Mouse (Mus musculus) cerebellum, adult 11-12 months (tissue): ENCODE results near the gene Nphs1.
"Not testable (repeated sequence)": the region's sequence is repeated elsewhere in the genome, so short reads cannot be mapped to it uniquely, and the experiment has no call there.

Experiments
- DNase-seq: peaks from one replicate; pipeline ENCODE4 v3.0.0; 2022

Nphs1 gene

DNA sequence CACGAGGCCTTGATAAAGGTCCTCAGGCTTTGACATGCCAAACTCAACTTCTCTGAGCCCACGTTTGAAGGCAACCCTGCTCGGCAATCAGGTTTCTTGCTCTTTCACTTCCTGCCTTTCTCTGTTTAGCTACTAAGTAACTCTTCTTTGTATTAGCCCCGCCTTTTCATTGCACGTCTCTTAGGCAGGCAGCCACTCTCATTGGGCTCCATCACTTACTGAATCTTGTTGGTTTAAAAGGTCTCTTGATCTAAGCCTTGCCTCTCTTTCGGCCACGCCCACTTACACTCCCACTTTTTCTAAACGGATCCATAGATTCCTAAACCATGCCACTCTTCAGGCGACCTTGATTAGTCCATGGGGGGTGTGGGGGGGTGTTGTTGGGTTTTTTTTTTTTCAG lies 14.4 kb upstream of the Nphs1 start:
- DNase-seq = peak; percentile 39

GRCm38 (mm10) chr7:30444154-30444970 lies 13.8 kb upstream of the Nphs1 start:
- DNase-seq = peak; percentile 66

- DNase-seq = peak; percentile 82
Measured at GRCm38 (mm10) chr7:30444971-30445751, 13.0 kb upstream of the Nphs1 start, which contains the start of gene Aplp1. Gene Aplp1 (minus strand): TSS chr7:30445535.

- DNase-seq = no peak
Measured at GRCm38 (mm10) chr7:30450241-30450640, 7.9 kb upstream of the Nphs1 start.

- no peak for DNase-seq
Measured at GRCm38 (mm10) chr7:30453327-30453726, 4.8 kb upstream of the Nphs1 start.

DNA sequence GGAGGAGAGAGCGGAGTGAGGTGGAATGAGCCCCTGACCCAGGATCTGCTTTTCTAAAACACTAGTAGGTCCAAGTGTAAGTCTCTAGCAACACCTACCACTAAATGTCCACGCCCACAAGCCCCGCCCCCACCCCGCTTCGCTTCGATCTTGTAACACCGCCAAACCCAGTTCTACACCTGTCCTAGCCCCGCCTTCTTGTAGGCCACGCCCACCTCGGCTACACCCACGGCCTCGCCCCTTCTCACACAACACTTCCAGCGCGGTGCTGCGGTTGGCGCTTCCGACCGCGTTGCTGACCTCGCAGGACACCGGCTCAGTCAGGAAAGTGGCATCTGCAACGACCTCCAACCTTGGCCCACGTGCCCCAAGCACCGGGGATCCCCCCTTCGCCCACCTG lies 4.3 kb upstream of the Nphs1 start:
- DNase-seq = no peak

DNA sequence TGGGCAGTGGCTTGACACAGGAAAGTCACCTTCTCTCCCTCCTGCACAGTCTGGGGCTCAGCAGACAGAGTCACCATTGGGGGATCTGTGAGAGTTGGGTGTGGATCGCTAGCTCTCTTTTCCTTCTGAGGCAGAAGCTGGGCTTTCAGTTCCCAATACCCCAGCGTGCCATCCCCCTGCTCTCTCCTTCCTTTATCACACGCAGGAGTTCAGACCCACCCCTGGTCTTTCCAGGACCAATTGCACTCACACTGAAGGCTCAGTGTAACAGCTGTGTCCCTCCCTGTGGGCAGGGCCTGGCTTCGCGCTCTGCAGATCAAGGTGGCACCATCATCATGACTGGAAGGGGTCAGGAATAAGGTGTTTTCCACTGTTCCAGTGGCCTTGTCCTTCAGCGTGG lies 3.9 kb upstream of the Nphs1 start:
- no peak for DNase-seq

DNA sequence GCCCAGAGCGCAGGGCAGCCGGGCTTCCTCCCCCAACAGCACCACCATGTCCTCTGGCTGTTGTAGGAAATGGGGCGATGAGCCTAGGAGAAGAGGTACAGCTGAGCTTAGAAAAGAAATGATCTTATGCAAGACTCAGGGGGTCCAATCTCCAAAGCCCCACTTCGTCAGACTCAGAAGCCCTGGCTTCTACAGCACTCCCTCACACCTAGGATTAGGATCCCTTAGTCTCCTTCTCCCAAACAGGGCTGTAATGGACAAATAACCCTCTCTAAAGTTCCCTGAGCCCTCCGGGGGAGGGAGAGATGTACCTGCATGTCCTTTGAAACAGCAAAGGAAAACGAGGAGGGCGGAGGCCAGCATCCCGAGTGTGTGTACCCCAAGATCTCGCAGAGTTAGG lies 1.6 kb upstream of the Nphs1 start:
- DNase-seq = no peak

DNA sequence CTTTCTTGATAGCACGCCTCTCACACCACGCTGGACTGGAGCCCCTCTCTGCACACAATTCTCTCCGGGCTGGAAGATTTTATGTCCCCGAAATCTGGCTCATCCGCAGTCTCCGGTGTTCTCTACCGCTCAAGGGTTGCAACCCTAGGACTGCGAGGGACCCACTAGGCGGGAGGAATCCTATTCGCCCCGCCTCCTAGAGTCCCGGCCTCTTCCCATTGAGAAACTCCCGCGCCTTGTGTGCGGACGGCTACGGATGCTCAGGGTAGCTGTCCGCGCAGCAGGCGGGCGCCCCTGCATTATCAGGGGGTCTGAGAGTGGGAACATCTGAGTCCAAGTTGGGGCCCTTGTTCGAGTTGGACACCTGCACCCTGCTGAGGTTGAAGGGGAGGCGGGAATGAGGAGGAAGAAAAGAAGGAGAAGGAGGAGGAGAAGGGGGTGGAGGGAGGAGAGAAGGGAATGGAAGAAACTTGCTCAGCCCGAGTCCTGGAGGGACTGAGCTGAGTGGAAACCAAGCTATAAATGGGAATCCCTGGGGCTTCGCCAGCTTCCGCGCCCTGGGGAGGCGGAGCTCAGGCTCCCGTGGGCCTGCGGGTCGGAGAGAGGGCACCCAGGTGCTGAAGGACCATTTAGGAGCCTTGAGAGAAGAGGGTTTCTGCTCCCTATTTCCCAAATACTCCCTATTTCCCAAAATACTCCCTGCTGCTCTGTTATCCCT lies 1.0 kb upstream of the Nphs1 start:
- DNase-seq = peak; percentile 4

DNA sequence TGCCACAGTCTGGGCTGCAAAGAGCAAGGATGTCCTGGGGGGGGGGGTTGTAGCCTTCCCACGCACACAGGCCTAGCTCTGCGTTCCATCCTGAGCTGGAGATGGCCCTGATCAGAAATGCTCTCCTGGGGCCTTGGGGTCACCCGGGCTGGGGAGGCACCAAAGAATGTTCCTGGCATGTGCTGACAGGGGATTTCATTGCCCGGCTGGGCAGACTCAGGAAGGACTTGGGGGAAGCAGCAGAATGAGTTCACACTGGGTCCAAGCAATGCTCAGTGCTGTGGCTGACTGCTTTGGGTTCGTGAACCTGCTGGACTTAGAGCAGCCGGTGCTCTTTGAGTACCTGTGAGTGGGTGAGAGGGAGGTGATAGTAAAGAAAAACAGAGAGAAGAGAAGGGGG lies 1.4 kb downstream of the Nphs1 start:
- no peak for DNase-seq

DNA sequence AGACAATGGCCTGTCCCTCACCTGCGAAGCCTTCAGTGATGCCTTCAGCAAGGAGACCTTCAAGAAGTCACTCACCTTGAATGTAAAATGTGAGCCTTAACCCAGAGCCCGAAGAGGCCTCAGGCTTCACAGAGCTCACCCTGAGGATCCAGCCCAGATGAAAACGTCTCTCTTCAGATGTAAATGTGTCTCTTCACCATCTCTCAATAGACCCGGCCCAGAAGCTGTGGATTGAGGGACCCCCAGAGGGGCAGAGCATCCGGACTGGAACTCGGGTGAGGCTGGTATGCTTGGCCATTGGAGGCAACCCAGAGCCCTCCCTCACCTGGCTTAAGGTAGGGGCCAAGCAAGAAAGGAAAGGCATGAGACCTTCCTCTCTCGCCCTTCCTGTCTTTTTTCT lies 5.5 kb downstream of the Nphs1 start:
- DNase-seq = no peak

DNA sequence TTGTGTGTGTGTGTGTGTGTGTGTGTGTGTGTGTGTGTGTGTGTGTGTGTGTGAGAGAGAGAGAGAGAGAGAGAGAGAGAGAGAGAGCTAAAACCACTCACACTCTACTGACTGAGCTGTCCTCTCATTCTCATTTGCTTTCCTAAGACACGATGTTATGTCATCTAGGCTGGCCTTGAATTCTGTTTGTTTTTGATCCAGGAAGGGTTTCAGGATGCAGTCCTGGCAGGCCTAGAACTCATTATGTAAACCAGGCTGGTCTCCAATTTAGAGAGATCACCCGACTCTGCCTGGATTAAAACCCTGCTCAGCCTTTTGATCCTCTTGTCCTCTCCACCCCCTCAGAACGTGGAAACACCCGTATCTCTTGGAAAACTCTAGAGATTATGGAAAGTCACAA lies 5.9 kb downstream of the Nphs1 start:
- DNase-seq = no peak

GRCm38 (mm10) chr7:30464816-30465300 lies 6.7 kb downstream of the Nphs1 start:
- DNase-seq = no peak

DNA sequence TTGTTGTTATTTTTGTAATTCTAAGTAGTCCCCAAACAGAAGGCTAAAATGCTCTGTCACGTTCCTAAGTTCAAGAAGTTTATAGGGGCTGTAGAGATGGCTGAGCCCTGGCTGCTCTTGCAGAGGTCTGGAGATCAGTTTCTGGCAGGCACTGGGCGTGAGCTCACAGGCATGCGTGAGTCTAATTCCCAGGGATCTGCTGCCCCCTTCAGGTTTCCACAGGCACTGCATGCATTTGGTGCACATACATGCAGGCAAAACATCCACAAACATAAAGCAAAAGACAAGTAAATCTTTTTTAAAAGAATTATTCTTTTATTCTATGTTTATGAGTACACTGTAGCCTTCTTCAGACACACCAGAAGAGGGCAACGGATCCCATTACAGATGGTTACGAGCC lies 14.3 kb downstream of the Nphs1 start:
- no peak for DNase-seq

DNA sequence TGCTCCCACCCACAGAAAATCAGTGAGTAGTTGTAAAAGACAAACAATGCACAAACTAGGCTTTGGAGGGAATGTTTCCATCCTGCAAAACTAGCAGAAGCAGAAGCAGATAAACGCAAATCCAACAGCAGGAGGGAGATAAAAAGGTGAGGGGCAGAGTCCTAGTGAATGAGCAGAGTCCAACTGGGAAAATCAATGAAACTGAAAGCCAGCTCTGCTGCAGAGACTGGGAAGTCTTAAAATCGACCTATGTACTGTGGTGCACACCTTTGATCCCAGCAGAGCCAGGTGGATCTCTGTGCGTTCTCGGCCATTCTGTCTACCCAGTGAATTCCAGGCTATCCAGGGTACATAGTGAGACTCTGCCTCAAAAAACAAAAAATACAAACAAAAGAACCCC lies 16.9 kb downstream of the Nphs1 start:
- DNase-seq = no peak

DNA sequence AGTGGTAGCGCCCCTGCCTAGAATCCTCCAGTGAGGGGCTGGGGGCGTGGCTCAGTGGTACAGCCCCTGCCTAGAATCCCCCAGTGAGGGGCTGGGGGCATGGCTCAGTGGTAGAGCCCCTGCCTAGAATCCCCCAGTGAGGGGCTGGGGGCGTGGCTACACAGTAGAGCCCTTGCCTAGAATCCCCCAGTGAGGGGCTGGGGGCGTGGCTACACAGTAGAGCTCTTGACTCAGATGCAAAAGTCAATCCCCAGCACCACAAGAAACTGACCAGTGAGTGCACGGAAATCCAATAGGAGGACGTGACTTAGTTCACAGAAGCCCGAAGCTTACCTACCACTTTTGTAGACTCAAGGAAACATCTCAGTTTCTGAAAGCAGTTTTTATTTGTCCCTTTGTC lies 18.0 kb downstream of the Nphs1 start:
- not testable (repeated sequence) for DNase-seq

GRCm38 (mm10) chr7:30477415-30478381 lies 19.6 kb downstream of the Nphs1 start:
- DNase-seq = peak; percentile 31

DNA sequence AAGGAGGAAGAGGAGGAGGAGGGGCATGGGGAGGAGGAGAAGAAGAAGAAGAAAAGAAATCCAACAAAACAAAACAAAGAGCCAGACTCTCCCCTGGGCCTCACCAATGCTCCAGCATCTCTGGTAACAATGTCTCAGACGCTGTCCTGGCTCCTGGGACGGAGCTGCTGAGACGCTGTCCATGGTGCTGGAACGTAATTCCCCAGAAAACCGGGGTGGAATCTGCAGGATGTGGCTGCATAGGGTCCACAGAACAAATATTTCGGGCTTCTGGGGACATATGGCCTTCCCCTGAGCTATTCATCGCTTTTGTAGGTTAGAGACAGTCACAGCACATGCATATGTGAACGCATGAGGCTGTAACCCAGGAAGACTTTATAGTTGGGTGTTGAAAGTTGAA lies 26.1 kb downstream of the Nphs1 start:
- no peak for DNase-seq

DNA sequence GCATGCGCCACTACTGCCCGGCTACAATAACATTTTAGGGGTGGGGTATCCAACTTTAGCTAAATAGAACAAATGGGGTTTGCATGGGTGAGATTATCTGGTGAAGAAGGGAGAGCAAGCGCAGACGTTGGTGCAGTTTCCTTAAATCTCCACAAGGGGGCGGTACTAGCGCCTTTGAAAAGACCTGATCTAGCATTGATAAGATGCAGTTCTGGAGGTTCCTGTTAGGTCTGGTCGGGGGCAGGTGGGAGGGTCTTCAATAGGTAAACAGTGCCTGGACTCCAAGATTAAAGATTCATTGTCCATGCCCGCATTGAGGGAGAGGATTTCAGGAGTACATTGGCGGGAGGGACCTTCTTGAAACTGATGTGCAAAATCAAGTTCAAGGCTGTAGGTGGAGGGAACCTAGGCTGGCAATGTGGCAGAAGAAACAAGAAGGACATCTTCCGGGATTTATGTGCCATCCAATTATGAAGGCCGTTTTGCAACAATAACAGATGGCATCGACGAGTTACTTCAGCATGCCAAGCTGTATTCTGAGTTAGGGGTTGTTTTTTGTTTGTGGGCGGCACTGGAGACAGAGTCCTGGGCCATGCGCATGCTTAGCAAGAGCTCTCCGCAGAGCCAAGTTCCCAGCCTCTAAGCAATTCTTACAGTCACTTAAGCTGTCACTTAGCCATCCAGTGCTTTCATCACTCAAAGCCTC lies 32.3 kb downstream of the Nphs1 start:
- peak; percentile 24 for DNase-seq

DNA sequence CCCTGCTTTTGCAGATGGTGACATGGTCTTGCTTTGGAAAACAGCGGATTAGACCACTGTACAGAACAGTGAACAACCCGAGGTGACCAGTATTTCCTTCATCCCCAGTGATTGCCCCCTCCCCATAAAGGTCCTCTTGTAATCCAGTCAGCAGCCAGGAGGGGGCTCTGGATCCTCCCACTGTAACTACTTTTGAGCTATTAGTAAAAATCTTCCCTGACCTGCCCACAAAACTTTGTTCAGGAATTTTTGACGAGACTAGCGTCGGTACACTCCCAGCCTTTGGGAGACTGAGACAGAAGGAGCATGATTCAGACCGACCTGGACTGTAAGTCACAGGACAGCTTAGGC lies 32.8 kb downstream of the Nphs1 start:
- no peak for DNase-seq

GRCm38 (mm10) chr7:30492765-30493164 lies 34.6 kb downstream of the Nphs1 start:
- DNase-seq = peak; percentile 73
